Mouse (Mus musculus) heart, postnatal 36 days (tissue): Measurements from ENCODE around the gene Dnajc14. TPM values are rescaled to one million over a fixed set of nuclear protein-coding genes. Genes with fewer than 3 reads are reported as not detected.

Source experiments
- DNase-seq, 2 experiments: peaks; one replicate each; pipeline ENCODE4 v3.0.0; 2021 to 2022
- intact Hi-C: fragments of 180-260 bp; cut with DNase I; formaldehyde crosslinking; loops from one replicate; pipeline ENCODE4 v1.15.1; 2025
- total RNA-seq, 2 experiments: library from RNA; stranded (reverse); gene quantifications; 2 replicates each; pipeline ENCODE4 v1.2.3; 2021

The Dnajc14 gene
- total RNA-seq: 10 to 100 TPM; 32.8 to 36.4 TPM

- peak; percentile 65 to 74 for DNase-seq
- intact Hi-C loops: loop anchor here (1.0 kb wide), 2 partner anchors 25 to 56 kb away; no protein-coding TSS in a partner anchor
Observed at GRCm38 (mm10) chr10:128803771-128804270, at the start of gene Dnajc14. Gene Dnajc14, plus strand, starts transcription at chr10:128804062.

GRCm38 (mm10) chr10:128772895-128773294 is 31.0 kb upstream of the Dnajc14 start:
- DNase-seq: no peak
- intact Hi-C loops: loop anchor here (2.0 kb wide), 1 partner anchor 120 kb away; no protein-coding TSS in a partner anchor

- intact Hi-C loops: loop anchor here (2.0 kb wide), 1 partner anchor 119 kb away; no protein-coding TSS in a partner anchor
- DNase-seq: no peak
Observed at GRCm38 (mm10) chr10:128773685-128774084, 30.2 kb upstream of the Dnajc14 start.

- peak in 1 of 2 experiments; percentile 16 for DNase-seq
- intact Hi-C loops: loop anchor here (2.0 kb wide), 1 partner anchor 28 kb away; no protein-coding TSS in a partner anchor
Observed at GRCm38 (mm10) chr10:128778441-128778840, 25.4 kb upstream of the Dnajc14 start.

GRCm38 (mm10) chr10:128779011-128779795 is 24.7 kb upstream of the Dnajc14 start:
- intact Hi-C loops: loop anchor here (1.0 to 2.0 kb wide), 2 partner anchors 24 to 28 kb away; no protein-coding TSS in a partner anchor
- peak; percentile 85 for DNase-seq

GRCm38 (mm10) chr10:128780200-128780599 is 23.7 kb upstream of the Dnajc14 start:
- peak in 1 of 2 experiments; percentile 21 for DNase-seq
- intact Hi-C loops: no loop called here

- intact Hi-C loops: no loop called here
- peak in 1 of 2 experiments; percentile 54 for DNase-seq
Observed at GRCm38 (mm10) chr10:128790398-128791124, 13.3 kb upstream of the Dnajc14 start, which contains the start of gene Mmp19. Gene Mmp19, plus strand, starts transcription at chr10:128790910.

GRCm38 (mm10) chr10:128792041-128792440 is 11.8 kb upstream of the Dnajc14 start:
- no peak for DNase-seq
- intact Hi-C loops: no loop called here

GRCm38 (mm10) chr10:128793258-128793657 is 10.6 kb upstream of the Dnajc14 start:
- DNase-seq: no peak
- intact Hi-C loops: no loop called here

- DNase-seq: no peak
- intact Hi-C loops: no loop called here
Observed at GRCm38 (mm10) chr10:128794391-128794790, 9.5 kb upstream of the Dnajc14 start.

- no peak for DNase-seq
- intact Hi-C loops: no loop called here
Observed at GRCm38 (mm10) chr10:128795581-128795980, 8.3 kb upstream of the Dnajc14 start.

GRCm38 (mm10) chr10:128798676-128799075 is 5.2 kb upstream of the Dnajc14 start:
- intact Hi-C loops: no loop called here
- no peak for DNase-seq

- no peak for DNase-seq
- intact Hi-C loops: no loop called here
Observed at GRCm38 (mm10) chr10:128801981-128802495, 1.8 kb upstream of the Dnajc14 start.

- DNase-seq: no peak
- intact Hi-C loops: loop anchor here (1.0 kb wide), 1 partner anchor 24 kb away; no protein-coding TSS in a partner anchor
Observed at GRCm38 (mm10) chr10:128802956-128803355, 906 bp upstream of the Dnajc14 start.

GRCm38 (mm10) chr10:128803361-128803760 is 501 bp upstream of the Dnajc14 start:
- no peak for DNase-seq
- intact Hi-C loops: loop anchor here (1.0 kb wide), 1 partner anchor 24 kb away; no protein-coding TSS in a partner anchor

- peak; percentile 69 to 82 for DNase-seq
- intact Hi-C loops: loop anchor here (1.0 to 5.0 kb wide), 2 partner anchors 56 to 177 kb away; partner anchors contain the start of gene Rps26
Observed at GRCm38 (mm10) chr10:128804271-128805091, 619 bp downstream of the Dnajc14 start, which contains the start of gene Tmem198b. Gene Tmem198b, minus strand, starts transcription at chr10:128804370.

- intact Hi-C loops: loop anchor here (5.0 kb wide), 1 partner anchor 178 kb away; the partner anchor contains the start of gene Rps26
- DNase-seq: peak; percentile 93 to 96
Observed at GRCm38 (mm10) chr10:128805092-128806000, 1.5 kb downstream of the Dnajc14 start.

- intact Hi-C loops: loop anchor here (2.0 to 5.0 kb wide), 2 partner anchors 15 to 179 kb away; partner anchors contain the start of genes Ormdl2 and Rps26
- no peak for DNase-seq
Observed at GRCm38 (mm10) chr10:128806086-128806485, 2.2 kb downstream of the Dnajc14 start.
